Comparison of ENCODE assay signal across 7 mouse cellular contexts in the genomic region with DNA sequence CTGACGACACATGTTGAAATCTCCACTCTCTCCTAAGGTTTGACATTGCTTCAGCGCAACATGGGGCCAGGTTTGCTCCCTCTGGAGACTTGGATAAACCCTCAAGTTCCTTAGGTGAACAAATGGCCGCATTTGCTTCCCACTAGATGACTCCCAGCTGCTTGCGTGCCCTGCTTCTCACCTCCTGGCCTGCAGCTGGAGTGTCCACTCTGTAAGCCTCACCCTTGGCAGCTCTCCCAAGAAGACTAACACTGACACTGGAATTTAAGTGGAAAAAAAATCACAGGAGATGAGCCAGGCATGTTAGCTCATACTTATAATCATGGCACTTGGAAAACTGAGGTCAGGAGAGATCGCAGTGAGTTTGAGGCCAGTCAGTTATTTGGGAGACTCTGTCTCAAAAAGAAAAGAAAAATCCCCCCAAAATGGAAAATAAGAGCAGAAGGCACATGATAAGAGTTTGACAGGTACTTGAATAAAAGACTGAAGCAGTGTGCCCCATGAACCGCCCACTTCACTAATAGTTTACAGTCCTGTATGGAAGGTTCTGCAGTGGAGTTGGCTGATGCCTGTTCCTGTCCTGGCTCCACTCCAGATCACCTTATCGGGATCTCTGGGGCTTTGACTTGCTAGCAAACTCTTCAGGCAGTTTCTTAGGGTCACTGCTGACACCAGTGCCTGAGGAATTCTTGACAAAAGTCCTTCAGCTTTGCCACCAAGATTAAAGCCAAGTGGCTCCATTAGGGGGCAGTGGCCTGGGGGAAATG.
DNase-seq lines count a peak whose midpoint lies in the region; ATAC-seq and TF ChIP-seq lines count a peak whose summit lies in the region.

No protein-coding gene starts in this region.

- no peak overlapping the region for H3K9ac ChIP-seq in heart, postnatal 0 days (replicated peaks; ENCODE audit: low read depth, low read length)
- H3K9ac ChIP-seq in lung, embryonic 15.5 days = no peak overlapping the region

- peak; percentile 55 for DNase-seq in urinary bladder, postnatal 14 days (ENCODE audit: low spot score)
- DNase-seq in urinary bladder, postnatal 10 days (ENCODE audit: low spot score) = no peak
- peak; percentile 25 for DNase-seq in heart, postnatal 0 days (ENCODE audit: low spot score)
- DNase-seq in layer of hippocampus, postnatal 14 days (ENCODE audit: low spot score in 2 of 2) = no peak
- DNase-seq in left cerebral cortex, postnatal 25 days (ENCODE audit: low spot score in 2 of 2) = no peak

- intact Hi-C loops in left cerebral cortex, postnatal 25 days (cut with DNase I) = no loop called here

- no peak overlapping the region for H3K27ac ChIP-seq in heart, postnatal 0 days (ENCODE audit: low read depth)
- H3K27ac ChIP-seq in lung, embryonic 15.5 days = peak overlapping the region; percentile 32

- H3K4me2 ChIP-seq in heart, postnatal 0 days (ENCODE audit: low read depth, low read length) = no peak overlapping the region
- no peak overlapping the region for H3K4me2 ChIP-seq in lung, embryonic 15.5 days

- H3K9me3 ChIP-seq in heart, postnatal 0 days (replicated peaks; ENCODE audit: control insufficient read depth, low read length) = no peaks in the 10 kb centered on the region
- H3K9me3 ChIP-seq in lung, embryonic 15.5 days = no peaks in the 10 kb centered on the region

- no peaks in the 10 kb centered on the region for H3K27me3 ChIP-seq in heart, postnatal 0 days (ENCODE audit: control insufficient read depth, insufficient read depth, low read length)
- H3K27me3 ChIP-seq in lung, embryonic 15.5 days = no peaks in the 10 kb centered on the region

- no peaks in the 10 kb centered on the region for H3K36me3 ChIP-seq in heart, postnatal 0 days (replicated peaks; ENCODE audit: control insufficient read depth, insufficient read depth, low read length)
- H3K36me3 ChIP-seq in lung, embryonic 15.5 days = no peaks in the 10 kb centered on the region

- ATAC-seq in heart, postnatal 0 days (ENCODE audit: insufficient read depth, low read depth) = no peak
- ATAC-seq in lung, embryonic 15.5 days (ENCODE audit: borderline replicate concordance, extremely low read depth, low FRiP score, low TSS enrichment) = peak; percentile 49
- no peak for ATAC-seq in inflammation-experienced regulatory T-cells, adult 6 months

- WGBS in heart, postnatal 0 days = 45% methylated on average over 7 of the region's 7 CpGs
- WGBS in lung, embryonic 15.5 days = 36% methylated on average over 7 of the region's 7 CpGs

- peaks cover 12% of the 10 kb centered on the region; the same call in 1 of the 2 replicates for H3K4me1 ChIP-seq in heart, postnatal 0 days (ENCODE audit: control insufficient read depth, insufficient read depth)
- H3K4me1 ChIP-seq in lung, embryonic 15.5 days = peaks cover 20% of the 10 kb centered on the region

- TF ChIP-seq CTCF in heart, postnatal 0 days (IDR thresholded peaks at IDR 0.05; ENCODE audit: low read depth) = no peak

- TF ChIP-seq EP300 in heart, postnatal 0 days (IDR thresholded peaks at IDR 0.05; ENCODE audit: low read depth) = no peak

- no peak overlapping the region for H3K4me3 ChIP-seq in heart, postnatal 0 days (ENCODE audit: low read depth, low read length)
- no peak overlapping the region for H3K4me3 ChIP-seq in lung, embryonic 15.5 days

Comparison
In these comparisons a context has a peak if more than half of its experiments do, and no peak if none do; other contexts are left out.
1. DNase-seq: peak in urinary bladder, postnatal 14 days (single experiment) and heart, postnatal 0 days (single experiment); none in urinary bladder, postnatal 10 days (single experiment), layer of hippocampus, postnatal 14 days (0 of 2) and left cerebral cortex, postnatal 25 days (0 of 2).